Mouse (Mus musculus) cerebellum, adult 8-10 months (tissue): Measurements from ENCODE around the gene Dus2.
"Not testable (repeated sequence)": the region's sequence is repeated elsewhere in the genome, so short reads cannot be mapped to it uniquely, and the experiment has no call there.

Experiments
- DNase-seq: peaks from one replicate; pipeline ENCODE4 v3.0.0; 2022

Gene Dus2

GRCm38 (mm10) chr8:105990856-105991387 is at the start of gene Dus2:
TSS of gene Dus2 (plus strand) at chr8:105991337.
- peak; percentile 88 for DNase-seq

- DNase-seq: no peak
Measured at GRCm38 (mm10) chr8:105942026-105942425, 49.1 kb upstream of the Dus2 start.

GRCm38 (mm10) chr8:105942542-105942941 is 48.6 kb upstream of the Dus2 start:
- no peak for DNase-seq

- no peak for DNase-seq
Measured at GRCm38 (mm10) chr8:105943321-105943739, 47.8 kb upstream of the Dus2 start, which contains the start of gene Lcat. TSS of gene Lcat (minus strand) at chr8:105943382.

GRCm38 (mm10) chr8:105949350-105949749 is 41.8 kb upstream of the Dus2 start:
- DNase-seq: no peak

- no peak for DNase-seq
Measured at GRCm38 (mm10) chr8:105951057-105951659, 40.0 kb upstream of the Dus2 start.

- DNase-seq: no peak
Measured at GRCm38 (mm10) chr8:105956556-105956955, 34.6 kb upstream of the Dus2 start.

- DNase-seq: no peak
Measured at GRCm38 (mm10) chr8:105957813-105958212, 33.3 kb upstream of the Dus2 start.

GRCm38 (mm10) chr8:105959350-105959749 is 31.8 kb upstream of the Dus2 start:
- DNase-seq: peak; percentile 75

- no peak for DNase-seq
Measured at GRCm38 (mm10) chr8:105961101-105961500, 30.0 kb upstream of the Dus2 start.

GRCm38 (mm10) chr8:105961536-105961935 is 29.6 kb upstream of the Dus2 start:
- DNase-seq: no peak

- no peak for DNase-seq
Measured at GRCm38 (mm10) chr8:105964506-105965265, 26.5 kb upstream of the Dus2 start.

GRCm38 (mm10) chr8:105965266-105965904 is 25.8 kb upstream of the Dus2 start:
- DNase-seq: no peak

GRCm38 (mm10) chr8:105965905-105966341 is 25.2 kb upstream of the Dus2 start, which contains the start of gene Slc12a4:
TSS of gene Slc12a4 (minus strand) at chr8:105966097.
- no peak for DNase-seq

- no peak for DNase-seq
Measured at GRCm38 (mm10) chr8:105966692-105967311, 24.3 kb upstream of the Dus2 start.

GRCm38 (mm10) chr8:105969367-105969766 is 21.8 kb upstream of the Dus2 start:
- DNase-seq: no peak

GRCm38 (mm10) chr8:105971019-105971720 is 20.0 kb upstream of the Dus2 start:
- DNase-seq: no peak

- no peak for DNase-seq
Measured at GRCm38 (mm10) chr8:105975363-105975762, 15.8 kb upstream of the Dus2 start.

GRCm38 (mm10) chr8:105979325-105979724 is 11.8 kb upstream of the Dus2 start, which contains the start of gene Dpep3:
TSS of gene Dpep3 (minus strand) at chr8:105979429.
- no peak for DNase-seq

GRCm38 (mm10) chr8:105981146-105981545 is 10.0 kb upstream of the Dus2 start:
- DNase-seq: no peak

- DNase-seq: not testable (repeated sequence)
Measured at GRCm38 (mm10) chr8:105983406-105983805, 7.7 kb upstream of the Dus2 start.

- no peak for DNase-seq
Measured at GRCm38 (mm10) chr8:105988546-105988945, 2.6 kb upstream of the Dus2 start.
